Mouse (Mus musculus) erythroblast, adult 5-6 weeks (primary cell): ENCODE measurements around the gene Gm17584. TPM values are rescaled to one million over a fixed set of nuclear protein-coding genes. Genes with fewer than 3 reads are reported as not detected.
"Not testable (repeated sequence)": the region's sequence is repeated elsewhere in the genome, so short reads cannot be mapped to it uniquely, and the experiment has no call there.

Source experiments
- ATAC-seq: replicated peaks from 2 replicates; pipeline ENCODE4 v1.8.0; 2016; ENCODE audit warnings: moderate number of reproducible peaks, mild to moderate bottlenecking, moderate TSS enrichment, inconsistent platforms; ENCODE audit not compliant: poor library complexity, low FRiP score, severe bottlenecking
- total RNA-seq, 2 experiments: library from RNA; stranded (forward) in 1 of 2; stranded (reverse) in 1 of 2; fragments of 150-400 nt in 1 of 2; fragments of 200-764, 138-1000 nt in 1 of 2; gene quantifications; 2 replicates each; pipeline versions ENCODE4 v1.2.3 to v1.2.4; 2015 to 2017; ENCODE audit warnings: low replicate concordance in 2 of 2

Gm17584 gene
- total RNA-seq (2015; ENCODE audit: low replicate concordance) (not detected in 2 replicates), total RNA-seq (2017; ENCODE audit: low replicate concordance) (not detected in 2 replicates)

DNA sequence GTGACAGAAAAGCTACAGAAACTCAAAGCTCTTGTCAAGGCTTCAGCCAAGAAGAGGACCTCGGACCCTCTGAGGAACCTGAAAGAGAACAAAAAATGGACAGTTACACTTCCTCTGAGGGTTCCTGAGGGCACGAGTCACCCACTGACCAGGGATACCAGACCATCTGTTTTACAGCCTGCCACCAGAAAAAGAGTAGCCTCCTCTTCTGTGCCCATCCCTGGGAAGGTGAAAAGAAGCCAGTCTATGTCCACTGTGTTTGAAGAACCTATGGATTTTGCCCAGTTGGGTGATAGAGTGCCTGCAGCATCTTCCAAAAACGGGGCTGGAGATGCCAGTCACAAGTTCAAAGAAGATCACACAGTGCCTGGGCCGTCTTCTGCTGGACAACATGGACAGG, at the start of gene Gm17584:
TSS of gene Gm17584 (plus strand) at position 301 of the 400 bp plus-strand sequence.
- not testable (repeated sequence) for ATAC-seq

Other genes with a start within 250 kb of the Gm17584 start
- not detected in 2 replicates for gene Gm17469, start 129.3 kb downstream of the Gm17584 start, total RNA-seq (2015; ENCODE audit: low replicate concordance)
- not detected in 2 replicates for gene Gm17469, start 129.3 kb downstream of the Gm17584 start, total RNA-seq (2017; ENCODE audit: low replicate concordance)